Mouse (Mus musculus): ENCODE results near the gene Ggta1. TPM values are rescaled to one million over a fixed set of nuclear protein-coding genes. Genes with fewer than 3 reads are reported as not detected.

Ggta1 gene
- total and polyA plus RNA-seq, 2 experiments from 2014 or later: 16.4 to 37.1 TPM

- Histone ChIP-seq H3K4me3 (ENCODE audit: low read depth, low read length) (no peak overlapping the region), H3K4me2 (ENCODE audit: low read depth, low read length) (peak overlapping the region; percentile 18), H3K27me3 (ENCODE audit: control insufficient read depth, insufficient read depth, low read length) (no peaks in the 10 kb centered on the region), H3K4me1 (ENCODE audit: control insufficient read depth, insufficient read depth) (0 out of 2 replicates have a peak, but pooled peaks cover 6% of the 10 kb centered on the region), H3K9me3 (replicated peaks; ENCODE audit: control insufficient read depth, low read length) (no peaks in the 10 kb centered on the region; the same call in 1 of the 2 replicates), H3K36me3 (replicated peaks; ENCODE audit: control insufficient read depth, insufficient read depth, low read length) (no peaks in the 10 kb centered on the region), H3K9ac (replicated peaks; ENCODE audit: low read depth, low read length) (no peak overlapping the region), H3K27ac (ENCODE audit: low read depth) (peak overlapping the region; percentile 57)
- peak; percentile 27 for DNase-seq (ENCODE audit: low spot score)
- ATAC-seq (ENCODE audit: insufficient read depth, low read depth): peak; percentile 63; the same call in 1 of the 2 replicates
- WGBS: 34% methylated on average over 9 of the region's 9 CpGs
- TF ChIP-seq CTCF (IDR thresholded peaks at IDR 0.05; ENCODE audit: low read depth) (no peak), EP300 (IDR thresholded peaks at IDR 0.05; ENCODE audit: low read depth) (no peak)
These were observed 77.6 kb downstream of the Ggta1 start for GRCm38 (mm10) chr2:35385441-35385871.

GRCm38 (mm10) chr2:35379306-35379705 lies 83.7 kb downstream of the Ggta1 start:
- Histone ChIP-seq H3K4me1 (ENCODE audit: control insufficient read depth, insufficient read depth) (no peaks in the 10 kb centered on the region), H3K36me3 (replicated peaks; ENCODE audit: control insufficient read depth, insufficient read depth, low read length) (no peaks in the 10 kb centered on the region), H3K9me3 (replicated peaks; ENCODE audit: control insufficient read depth, low read length) (no peaks in the 10 kb centered on the region), H3K4me2 (ENCODE audit: low read depth, low read length) (no peak overlapping the region), H3K9ac (replicated peaks; ENCODE audit: low read depth, low read length) (no peak overlapping the region), H3K4me3 (ENCODE audit: low read depth, low read length) (no peak overlapping the region), H3K27me3 (ENCODE audit: control insufficient read depth, insufficient read depth, low read length) (no peaks in the 10 kb centered on the region), H3K27ac (ENCODE audit: low read depth) (no peak overlapping the region)
- DNase-seq (ENCODE audit: low spot score) (no peak), ATAC-seq (ENCODE audit: insufficient read depth, low read depth) (no peak)
- 65% methylated on average over 9 of the region's 9 CpGs for WGBS
- TF ChIP-seq CTCF (IDR thresholded peaks at IDR 0.05; ENCODE audit: low read depth) (no peak), EP300 (IDR thresholded peaks at IDR 0.05; ENCODE audit: low read depth) (no peak)

- Histone ChIP-seq H3K4me3 (ENCODE audit: low read depth, low read length) (no peak overlapping the region), H3K9me3 (replicated peaks; ENCODE audit: control insufficient read depth, low read length) (no peaks in the 10 kb centered on the region), H3K4me1 (ENCODE audit: control insufficient read depth, insufficient read depth) (no peaks in the 10 kb centered on the region), H3K9ac (replicated peaks; ENCODE audit: low read depth, low read length) (no peak overlapping the region), H3K36me3 (replicated peaks; ENCODE audit: control insufficient read depth, insufficient read depth, low read length) (no peaks in the 10 kb centered on the region), H3K4me2 (ENCODE audit: low read depth, low read length) (no peak overlapping the region), H3K27me3 (ENCODE audit: control insufficient read depth, insufficient read depth, low read length) (no peaks in the 10 kb centered on the region), H3K27ac (ENCODE audit: low read depth) (no peak overlapping the region)
- ATAC-seq (ENCODE audit: insufficient read depth, low read depth) (no peak), DNase-seq (ENCODE audit: low spot score) (no peak)
- no peak for TF ChIP-seq EP300 (IDR thresholded peaks at IDR 0.05; ENCODE audit: low read depth)
- 17% methylated on average over 6 of the region's 6 CpGs for WGBS
These were observed 85.4 kb downstream of the Ggta1 start for GRCm38 (mm10) chr2:35377600-35377999.

- no peaks in the 10 kb centered on the region for H3K9me3 ChIP-seq (replicated peaks; ENCODE audit: control insufficient read depth, low read length)
- no peak overlapping the region for H3K4me3 ChIP-seq (ENCODE audit: low read depth, low read length)
- no peak overlapping the region for H3K4me2 ChIP-seq (ENCODE audit: low read depth, low read length)
- WGBS: 27% methylated on average over 3 of the region's 3 CpGs
- H3K27ac ChIP-seq (ENCODE audit: low read depth): no peak overlapping the region
- TF ChIP-seq EP300 (IDR thresholded peaks at IDR 0.05; ENCODE audit: low read depth): no peak
- TF ChIP-seq CTCF (IDR thresholded peaks at IDR 0.05; ENCODE audit: low read depth): peak; percentile 58
- no peaks in the 10 kb centered on the region for H3K4me1 ChIP-seq (ENCODE audit: control insufficient read depth, insufficient read depth)
- DNase-seq (ENCODE audit: low spot score) (no peak), ATAC-seq (ENCODE audit: insufficient read depth, low read depth) (no peak)
- H3K27me3 ChIP-seq (ENCODE audit: control insufficient read depth, insufficient read depth, low read length): no peaks in the 10 kb centered on the region
- no peaks in the 10 kb centered on the region for H3K36me3 ChIP-seq (replicated peaks; ENCODE audit: control insufficient read depth, insufficient read depth, low read length)
- no peak overlapping the region for H3K9ac ChIP-seq (replicated peaks; ENCODE audit: low read depth, low read length)
These were observed 90.0 kb downstream of the Ggta1 start for GRCm38 (mm10) chr2:35373003-35373402.

GRCm38 (mm10) chr2:35370686-35371085 lies 92.3 kb downstream of the Ggta1 start:
- Histone ChIP-seq H3K9ac (replicated peaks; ENCODE audit: low read depth, low read length) (no peak overlapping the region), H3K27me3 (ENCODE audit: control insufficient read depth, insufficient read depth, low read length) (no peaks in the 10 kb centered on the region), H3K4me1 (ENCODE audit: control insufficient read depth, insufficient read depth) (no peaks in the 10 kb centered on the region), H3K4me2 (ENCODE audit: low read depth, low read length) (no peak overlapping the region), H3K4me3 (ENCODE audit: low read depth, low read length) (no peak overlapping the region), H3K27ac (ENCODE audit: low read depth) (no peak overlapping the region), H3K9me3 (replicated peaks; ENCODE audit: control insufficient read depth, low read length) (no peaks in the 10 kb centered on the region), H3K36me3 (replicated peaks; ENCODE audit: control insufficient read depth, insufficient read depth, low read length) (no peaks in the 10 kb centered on the region)
- TF ChIP-seq CTCF (IDR thresholded peaks at IDR 0.05; ENCODE audit: low read depth) (no peak), EP300 (IDR thresholded peaks at IDR 0.05; ENCODE audit: low read depth) (no peak)
- ATAC-seq (ENCODE audit: insufficient read depth, low read depth): no peak
- no peak for DNase-seq (ENCODE audit: low spot score)

GRCm38 (mm10) chr2:35367629-35368028 lies 95.4 kb downstream of the Ggta1 start, which contains the start of gene 4930568D16Rik:
TSS of gene 4930568D16Rik (minus strand) at chr2:35367729.
- DNase-seq (ENCODE audit: low spot score): no peak
- Histone ChIP-seq H3K27me3 (ENCODE audit: control insufficient read depth, insufficient read depth, low read length) (no peaks in the 10 kb centered on the region), H3K4me1 (ENCODE audit: control insufficient read depth, insufficient read depth) (no peaks in the 10 kb centered on the region), H3K27ac (ENCODE audit: low read depth) (no peak within 1 kb of the TSS), H3K9ac (replicated peaks; ENCODE audit: low read depth, low read length) (no peak within 1 kb of the TSS), H3K9me3 (replicated peaks; ENCODE audit: control insufficient read depth, low read length) (peaks cover 5% of the 10 kb centered on the region; the same call in 1 of the 2 replicates), H3K4me2 (ENCODE audit: low read depth, low read length) (no peak within 1 kb of the TSS), H3K4me3 (ENCODE audit: low read depth, low read length) (no peak within 1 kb of the TSS), H3K36me3 (replicated peaks; ENCODE audit: control insufficient read depth, insufficient read depth, low read length) (no peaks in the 10 kb centered on the region)
- no peak for ATAC-seq (ENCODE audit: insufficient read depth, low read depth)
- TF ChIP-seq CTCF (IDR thresholded peaks at IDR 0.05; ENCODE audit: low read depth): no peak
- TF ChIP-seq EP300 (IDR thresholded peaks at IDR 0.05; ENCODE audit: low read depth): no peak
- 27% methylated on average over 2 of the region's 2 CpGs for WGBS

Other genes with a start within 250 kb of the Ggta1 start
- gene Gsn, start 206.9 kb downstream of the Ggta1 start, total RNA-seq (2014; rRNA removed; ENCODE audit: low replicate concordance): 454 and 460 TPM in 2 replicates
- gene Gsn, start 206.9 kb downstream of the Ggta1 start, polyA plus RNA-seq (2015; fragmentation: Nextera tagmentation; extraction: Ambion mirVana): 255 and 259 TPM in 2 replicates
- 60.1 and 79.0 TPM in 2 replicates for gene Stom, start 126.3 kb downstream of the Ggta1 start, total RNA-seq (2014; rRNA removed; ENCODE audit: low replicate concordance)
- 48.4 and 51.3 TPM in 2 replicates for gene Stom, start 126.3 kb downstream of the Ggta1 start, polyA plus RNA-seq (2015; fragmentation: Nextera tagmentation; extraction: Ambion mirVana)
- gene 4930568D16Rik, start 95.5 kb downstream of the Ggta1 start, total RNA-seq (2014; rRNA removed; ENCODE audit: low replicate concordance): not detected in 2 replicates
- not detected in 2 replicates for gene 4930568D16Rik, start 95.5 kb downstream of the Ggta1 start, polyA plus RNA-seq (2015; fragmentation: Nextera tagmentation; extraction: Ambion mirVana)
- gene 4930402F06Rik, start 66.1 kb downstream of the Ggta1 start, total RNA-seq (2014; rRNA removed; ENCODE audit: low replicate concordance): not detected in 2 replicates
- gene 4930402F06Rik, start 66.1 kb downstream of the Ggta1 start, polyA plus RNA-seq (2015; fragmentation: Nextera tagmentation; extraction: Ambion mirVana): not detected in 2 replicates
- gene Dab2ip, start 95.0 kb upstream of the Ggta1 start, total RNA-seq (2014; rRNA removed; ENCODE audit: low replicate concordance): 57.7 and 61.1 TPM in 2 replicates
- gene Dab2ip, start 95.0 kb upstream of the Ggta1 start, polyA plus RNA-seq (2015; fragmentation: Nextera tagmentation; extraction: Ambion mirVana): 23.8 and 23.9 TPM in 2 replicates

All from heart, postnatal 0 days (tissue).